Mouse (Mus musculus) retina, embryonic 14.5 days (tissue): ENCODE measurements at regions not wholly inside any gene's neighbourhood (a gene's known extent, or its start where the extent isn't known, plus 50 kb on each side); places are given as distances from the start of the nearest gene placed in this dataset.

ENCODE experiments used
- DNase-seq: peaks from one replicate; pipeline ENCODE4 v3.0.0-alpha.2; 2015; ENCODE audit warnings: low spot score

DNA sequence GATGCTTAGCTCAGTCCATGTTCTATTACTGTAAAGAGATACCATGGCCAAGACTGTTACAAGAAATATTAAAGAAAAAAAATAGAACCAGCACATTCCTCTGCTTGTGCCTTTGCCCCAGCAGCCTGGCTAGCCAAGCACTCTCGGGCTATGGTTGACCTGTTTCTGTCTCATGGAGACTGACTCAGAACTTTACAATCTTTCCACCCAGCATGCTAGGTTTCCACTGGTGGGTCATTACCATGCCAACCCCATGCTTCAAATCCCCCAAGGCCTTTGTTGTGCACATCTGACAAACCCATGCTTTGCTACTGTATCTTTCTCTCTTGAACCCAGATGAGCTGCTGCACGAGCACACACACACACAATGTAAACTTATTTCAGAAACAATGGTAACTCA is 579.3 kb upstream of the 1700015G11Rik start:
- peak; percentile 71 for DNase-seq

GRCm38 (mm10) chr7:52583135-52583534 is 567.6 kb upstream of the 1700015G11Rik start:
- DNase-seq, result no peak
